Mouse (Mus musculus): ENCODE data around the gene Dynlt1c. TPM values are rescaled to one million over a fixed set of nuclear protein-coding genes. Genes with fewer than 3 reads are reported as not detected.
"Not testable (repeated sequence)": the region's sequence is repeated elsewhere in the genome, so short reads cannot be mapped to it uniquely, and the experiment has no call there.

The Dynlt1c gene
- polyA plus RNA-seq, 1 experiment from 2014 or later: 56.1 TPM

DNA sequence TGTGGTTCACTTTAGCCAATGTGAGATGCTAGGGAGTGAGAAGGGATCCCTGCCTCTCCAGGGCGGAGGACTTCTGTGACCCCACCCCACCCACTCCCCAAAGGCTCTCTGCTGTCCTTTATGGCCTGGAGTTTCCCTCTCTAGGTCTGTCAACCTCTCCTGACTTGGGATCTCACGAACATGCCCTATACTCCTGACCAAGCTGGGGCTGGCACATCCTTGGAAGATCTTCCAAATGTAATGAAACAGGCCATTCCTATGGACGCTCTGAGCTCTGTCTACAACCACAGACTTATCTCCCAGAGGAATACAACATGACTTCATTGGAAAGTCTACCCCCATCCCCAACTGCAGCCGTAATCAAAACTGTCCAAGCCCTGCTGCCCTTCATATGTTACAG is 43.2 kb downstream of the Dynlt1c start:
- WGBS: 90% methylated on average over 4 of the region's 4 CpGs
- not testable (repeated sequence) for H3K27ac ChIP-seq (replicated peaks); H3K4me1 ChIP-seq (replicated peaks); H3K4me3 ChIP-seq; H3K9me3 ChIP-seq; H3K9ac ChIP-seq; H3K27me3 ChIP-seq; H3K36me3 ChIP-seq; H3K4me2 ChIP-seq; ATAC-seq (ENCODE audit: low FRiP score, low read depth)

DNA sequence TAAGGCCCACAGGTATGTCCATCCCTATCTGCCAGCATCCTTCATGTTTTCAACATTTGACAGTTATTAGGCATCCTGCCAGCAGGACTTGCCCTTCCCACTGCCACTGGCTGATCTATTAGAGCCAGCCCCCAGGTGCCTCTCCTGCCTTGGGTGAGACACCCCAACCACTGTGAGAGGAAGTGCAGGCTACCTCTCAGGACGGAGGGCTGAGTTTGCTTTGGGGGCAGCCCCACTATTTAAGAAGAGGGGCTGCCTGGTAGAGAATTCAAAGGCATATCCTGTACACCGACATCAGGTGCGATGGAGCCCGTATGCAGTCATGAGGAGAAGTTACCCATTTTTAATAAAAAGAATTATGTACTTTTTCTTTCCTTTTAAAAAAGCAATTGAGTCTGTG is 44.2 kb downstream of the Dynlt1c start:
- not testable (repeated sequence) for H3K4me1 ChIP-seq (replicated peaks); H3K9me3 ChIP-seq; H3K4me3 ChIP-seq; ATAC-seq (ENCODE audit: low FRiP score, low read depth); H3K4me2 ChIP-seq; H3K27ac ChIP-seq (replicated peaks); H3K9ac ChIP-seq; H3K27me3 ChIP-seq; H3K36me3 ChIP-seq
- WGBS: 85% methylated on average over 4 of the region's 4 CpGs

DNA sequence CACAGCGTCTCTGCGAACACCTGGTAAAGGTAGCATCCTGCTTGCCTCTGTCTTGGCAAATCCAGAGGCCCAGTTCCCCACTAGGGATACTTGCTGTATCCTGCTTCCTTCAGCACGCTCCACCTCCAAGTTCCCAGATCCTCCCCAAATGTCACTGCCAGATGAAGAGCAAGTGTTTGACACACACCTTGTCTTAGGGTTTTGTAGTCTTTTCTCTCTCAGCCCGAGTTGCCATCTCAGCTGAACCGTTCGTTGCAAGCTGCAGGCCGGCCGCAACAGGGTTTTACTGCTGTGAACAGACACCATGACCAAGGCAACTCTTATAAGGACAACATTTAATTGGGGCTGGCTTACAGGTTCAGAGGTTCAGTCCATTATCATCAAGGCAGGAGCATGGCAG is 45.4 kb downstream of the Dynlt1c start:
- not testable (repeated sequence) for H3K36me3 ChIP-seq; H3K4me1 ChIP-seq (replicated peaks); H3K4me2 ChIP-seq; H3K9me3 ChIP-seq; H3K27ac ChIP-seq (replicated peaks); H3K9ac ChIP-seq; H3K4me3 ChIP-seq; H3K27me3 ChIP-seq; ATAC-seq (ENCODE audit: low FRiP score, low read depth)
- WGBS: 99% methylated on average over 8 of the region's 8 CpGs

DNA sequence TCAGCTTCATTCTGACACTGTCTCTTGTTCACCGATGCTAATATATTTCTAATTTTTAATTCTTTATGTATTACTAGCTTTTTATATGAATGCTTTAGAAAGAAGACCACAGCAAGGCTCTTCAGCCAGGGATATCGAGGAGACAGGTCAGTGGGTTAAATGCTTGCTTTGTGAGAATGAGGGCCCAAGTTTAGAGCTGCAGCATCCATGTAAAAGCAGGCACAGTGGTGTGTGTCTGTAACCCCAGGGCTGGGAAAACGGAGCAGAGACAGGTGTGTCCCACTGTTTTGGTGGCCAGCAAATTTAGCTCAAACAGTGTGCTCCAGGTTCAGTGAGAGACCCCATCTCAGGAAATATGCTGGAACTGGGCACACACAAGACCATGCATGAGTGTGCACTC is 46.0 kb downstream of the Dynlt1c start:
- H3K4me2 ChIP-seq; H3K36me3 ChIP-seq; H3K4me1 ChIP-seq (replicated peaks); H3K4me3 ChIP-seq; H3K27ac ChIP-seq (replicated peaks); ATAC-seq (ENCODE audit: low FRiP score, low read depth); H3K27me3 ChIP-seq; H3K9me3 ChIP-seq; H3K9ac ChIP-seq: not testable (repeated sequence)
- 93% methylated on average over 3 of the region's 3 CpGs for WGBS

DNA sequence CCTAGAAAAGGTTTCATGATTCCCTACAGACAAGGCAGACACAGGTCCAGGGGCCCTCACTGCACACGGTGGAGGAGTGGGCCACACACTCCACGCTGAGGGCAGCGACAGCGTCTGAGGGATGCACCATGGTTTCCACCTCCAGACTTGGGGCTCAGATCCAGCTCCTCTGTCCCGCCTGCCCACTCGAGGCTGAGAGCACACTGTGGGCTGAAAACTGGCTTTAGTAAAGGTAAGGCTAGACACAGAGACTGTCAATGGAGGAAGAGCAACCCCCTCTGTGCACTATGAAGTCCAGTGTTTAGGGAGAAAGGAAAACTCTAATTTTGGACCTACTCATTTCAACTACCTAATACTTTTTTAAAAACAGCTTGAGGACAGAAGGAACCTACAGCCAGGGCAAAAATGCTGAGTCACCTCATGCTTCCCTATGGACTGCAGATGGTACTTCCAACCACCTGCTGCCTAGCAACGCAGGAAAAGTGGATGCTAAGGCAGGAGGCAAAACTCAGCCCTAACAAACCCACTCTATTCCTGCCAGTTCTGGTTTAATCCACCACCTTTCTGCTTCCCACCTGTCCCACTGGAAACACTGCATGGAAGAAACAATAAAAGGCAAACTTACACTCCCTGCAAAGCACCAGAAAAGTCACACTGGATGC is 49.6 kb downstream of the Dynlt1c start:
- H3K9ac ChIP-seq; H3K4me1 ChIP-seq (replicated peaks); H3K27ac ChIP-seq (replicated peaks); H3K4me2 ChIP-seq; H3K9me3 ChIP-seq; ATAC-seq (ENCODE audit: low FRiP score, low read depth); H3K36me3 ChIP-seq; H3K4me3 ChIP-seq; H3K27me3 ChIP-seq: not testable (repeated sequence)
- 87% methylated on average over 6 of the region's 7 CpGs for WGBS

DNA sequence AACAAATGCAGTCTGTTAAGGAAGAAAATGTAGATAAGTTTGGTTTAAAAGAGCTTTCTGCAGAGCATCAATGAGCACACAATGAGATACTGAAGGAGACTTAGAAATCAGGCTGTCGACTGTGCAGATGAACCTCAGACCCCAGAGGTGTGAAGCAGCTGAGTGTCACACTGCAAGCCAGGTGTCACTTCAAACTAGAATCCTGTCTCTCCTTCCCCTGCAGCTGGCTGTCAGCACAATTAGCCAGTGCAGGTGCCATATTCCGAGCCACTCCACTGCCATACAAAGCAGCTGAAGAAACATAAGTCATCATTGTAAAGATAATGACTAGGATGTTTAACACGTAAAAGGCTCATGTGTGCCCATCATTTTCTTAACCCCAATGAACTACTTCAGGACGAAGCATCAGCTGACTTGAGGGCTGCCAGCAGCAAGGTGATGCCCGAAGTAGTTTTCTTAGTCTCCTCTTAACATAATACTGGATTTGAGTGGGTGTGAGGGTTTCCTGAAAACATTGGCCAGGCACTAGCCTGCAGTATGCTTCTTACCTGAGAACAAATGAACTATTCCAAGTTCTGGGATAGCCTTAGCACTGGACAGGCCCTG is 52.0 kb downstream of the Dynlt1c start:
- 72% methylated on average over 4 of the region's 5 CpGs for WGBS
- H3K27ac ChIP-seq (replicated peaks); H3K4me3 ChIP-seq; H3K4me1 ChIP-seq (replicated peaks); H3K4me2 ChIP-seq; H3K9me3 ChIP-seq; H3K9ac ChIP-seq; H3K36me3 ChIP-seq; H3K27me3 ChIP-seq; ATAC-seq (ENCODE audit: low FRiP score, low read depth): not testable (repeated sequence)

DNA sequence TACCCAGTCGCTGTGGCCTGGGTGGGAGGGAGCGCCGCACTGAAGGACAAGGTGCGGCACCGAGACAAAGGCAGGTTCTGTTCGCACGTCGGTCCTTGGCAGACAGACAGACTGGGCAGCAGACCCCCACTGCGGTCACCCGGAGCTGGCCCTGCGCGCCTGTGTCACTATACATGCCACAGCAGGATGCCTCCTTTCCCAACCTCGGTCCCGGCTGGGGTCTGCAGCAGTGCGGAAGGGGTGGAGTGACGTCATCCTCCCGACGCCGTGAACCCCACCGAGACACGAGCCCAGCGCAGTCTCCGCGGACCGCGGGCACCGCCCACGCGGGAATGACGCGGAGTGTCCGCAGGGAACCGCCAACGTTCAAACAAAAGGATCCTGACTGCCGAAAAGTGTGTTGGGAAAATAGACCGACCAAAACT is 53.6 kb downstream of the Dynlt1c start:
- Histone ChIP-seq H3K9ac (peak overlapping the region; percentile 62), H3K4me2 (peak overlapping the region; percentile 53), H3K4me3 (peak overlapping the region; percentile 52), H3K27ac (replicated peaks) (peak overlapping the region; percentile 93)
- peak; percentile 92 for ATAC-seq (ENCODE audit: low FRiP score, low read depth)
- under 1% methylated on average over 36 of the region's 36 CpGs for WGBS
- not testable (repeated sequence) for H3K4me1 ChIP-seq (replicated peaks); H3K9me3 ChIP-seq; H3K36me3 ChIP-seq; H3K27me3 ChIP-seq

DNA sequence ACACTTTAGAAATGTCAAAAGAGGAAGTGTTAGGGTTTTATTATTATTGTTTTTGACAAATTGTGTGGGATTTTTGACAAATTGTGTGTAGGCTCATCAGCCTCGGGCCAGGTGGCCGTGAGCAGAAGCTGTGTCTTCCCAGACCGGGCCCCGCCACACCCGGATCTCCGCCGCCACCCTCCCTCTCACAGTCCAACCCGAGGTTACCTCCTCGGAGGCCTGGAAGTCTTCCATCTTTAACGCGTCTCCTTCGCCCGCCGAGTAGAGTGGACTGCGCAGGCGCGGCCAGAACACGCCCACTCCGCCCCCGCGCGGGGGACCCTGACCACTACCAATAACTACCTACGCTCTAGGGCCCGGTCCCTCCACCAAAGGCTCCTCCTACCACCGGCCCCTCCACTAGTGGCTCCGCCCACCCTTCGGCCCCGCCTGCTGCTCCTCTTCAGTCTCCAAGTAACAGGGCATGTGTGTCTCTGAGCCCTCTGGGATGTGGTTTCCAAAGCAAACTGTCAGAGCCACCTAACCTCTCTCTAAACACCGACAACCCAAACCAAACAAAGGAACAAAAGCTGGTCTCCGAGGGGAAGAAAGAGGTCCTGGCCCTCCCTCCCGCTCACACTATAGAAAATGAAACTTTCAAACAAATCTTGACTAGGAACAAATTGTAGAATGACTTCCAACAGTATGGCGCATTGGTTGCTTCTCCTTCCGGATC is 54.3 kb downstream of the Dynlt1c start, which contains the start of gene Dynlt1f:
Gene Dynlt1f, minus strand, starts transcription at position 334 of the 715 bp plus-strand sequence.
- peak within 1 kb of the TSS; percentile 62 for H3K9ac ChIP-seq
- peak within 1 kb of the TSS; percentile 53 for H3K4me2 ChIP-seq
- H3K27ac ChIP-seq (replicated peaks): peak within 1 kb of the TSS; percentile 93
- H3K27me3 ChIP-seq; H3K9me3 ChIP-seq; H3K36me3 ChIP-seq; H3K4me1 ChIP-seq (replicated peaks): not testable (repeated sequence)
- peak within 1 kb of the TSS; percentile 52 for H3K4me3 ChIP-seq
- ATAC-seq (ENCODE audit: low FRiP score, low read depth): peak; percentile 95
- WGBS: 3% methylated on average over 20 of the region's 33 CpGs

DNA sequence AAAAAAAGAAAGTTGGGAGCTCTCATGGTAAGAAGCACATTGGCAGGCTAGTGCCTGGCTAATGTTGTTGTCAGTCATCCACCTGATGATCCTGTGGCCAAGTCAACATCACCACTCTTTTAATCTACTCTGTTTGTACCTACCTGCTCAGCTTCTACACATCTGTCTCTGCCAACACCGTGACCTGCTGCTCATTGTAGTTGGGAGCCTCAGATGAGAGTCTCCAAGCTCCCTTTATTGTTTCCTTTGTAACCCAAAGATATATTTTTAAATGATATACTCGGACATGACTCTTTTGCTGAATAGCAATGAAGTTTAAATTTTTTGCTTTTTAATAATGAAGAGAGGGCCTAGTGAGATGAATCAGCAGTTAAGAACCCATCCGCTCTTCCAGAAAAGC is 55.0 kb downstream of the Dynlt1c start:
- whole genome bisulfite sequencing: 91% methylated on average over 1 of the region's 3 CpGs
- not testable (repeated sequence) for H3K9me3 ChIP-seq; H3K27me3 ChIP-seq; H3K27ac ChIP-seq (replicated peaks); ATAC-seq (ENCODE audit: low FRiP score, low read depth); H3K4me3 ChIP-seq; H3K4me1 ChIP-seq (replicated peaks); H3K36me3 ChIP-seq; H3K9ac ChIP-seq; H3K4me2 ChIP-seq

DNA sequence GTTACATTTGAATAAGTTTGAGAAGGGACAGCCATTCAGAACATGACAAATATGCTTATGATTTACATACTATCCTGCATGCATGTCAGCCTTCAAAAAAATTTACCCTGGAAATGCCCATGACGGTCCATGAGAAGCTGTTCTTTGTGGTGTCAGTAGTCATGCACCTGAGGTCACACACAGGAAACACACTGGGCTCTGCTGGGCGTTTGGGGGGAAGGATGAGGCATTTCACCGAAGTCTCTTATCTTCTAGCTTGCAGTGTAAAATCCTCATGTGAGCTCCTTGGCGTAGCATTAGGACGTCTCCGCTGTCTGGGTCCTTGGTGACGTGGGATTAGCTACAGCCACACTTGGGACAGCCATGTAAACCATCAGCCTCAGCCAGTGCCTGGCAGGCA is 57.3 kb downstream of the Dynlt1c start, which contains the start of gene Sytl3:
Gene Sytl3, plus strand, starts transcription at position 293 of the 400 bp plus-strand sequence.
- not testable (repeated sequence) for H3K4me3 ChIP-seq; H3K27ac ChIP-seq (replicated peaks); ATAC-seq (ENCODE audit: low FRiP score, low read depth); H3K9ac ChIP-seq; H3K4me2 ChIP-seq; H3K27me3 ChIP-seq; H3K36me3 ChIP-seq; H3K9me3 ChIP-seq; H3K4me1 ChIP-seq (replicated peaks)
- 84% methylated on average over 4 of the region's 7 CpGs for WGBS
